Mouse (Mus musculus) gastrocnemius, postnatal 25 days (tissue): ENCODE data around the gene Mark1. TPM values are rescaled to one million over a fixed set of nuclear protein-coding genes. Genes with fewer than 3 reads are reported as not detected.

Experiments used
- DNase-seq: peaks from one replicate; pipeline ENCODE4 v3.0.0; 2022
- total RNA-seq, 2 experiments: library from RNA; stranded (reverse); gene quantifications; 1 replicate in 1 of 2; 2 replicates in 1 of 2; pipeline ENCODE4 v1.2.3; 2021

Gene Mark1
- total RNA-seq, 2 experiments from 2014 or later: 3.2 to 3.7 TPM

DNA sequence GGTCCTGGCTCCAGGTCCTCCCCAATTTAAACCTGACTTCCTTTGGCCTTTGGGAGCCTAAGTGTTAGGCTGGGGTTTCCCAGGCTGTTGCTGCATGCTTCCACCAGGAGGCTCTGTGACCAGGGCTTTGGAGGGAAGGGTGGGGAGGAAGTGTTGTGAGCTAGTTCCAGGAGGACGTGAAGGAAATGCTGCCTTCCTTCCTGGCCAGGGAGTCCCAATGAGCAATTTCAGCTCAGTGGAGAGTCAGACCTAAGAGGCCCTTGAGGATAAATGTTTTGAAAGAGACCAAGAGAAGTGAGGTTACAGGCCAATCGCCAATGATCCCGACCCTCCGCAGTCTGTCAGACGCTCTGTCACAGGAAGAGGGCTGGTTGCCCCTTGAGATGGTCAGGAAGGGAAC, 146.0 kb downstream of the Mark1 start:
- peak; percentile 74 for DNase-seq

- peak; percentile 80 for DNase-seq
Measured at GRCm38 (mm10) chr1:184851741-184852618, 147.4 kb downstream of the Mark1 start.

DNA sequence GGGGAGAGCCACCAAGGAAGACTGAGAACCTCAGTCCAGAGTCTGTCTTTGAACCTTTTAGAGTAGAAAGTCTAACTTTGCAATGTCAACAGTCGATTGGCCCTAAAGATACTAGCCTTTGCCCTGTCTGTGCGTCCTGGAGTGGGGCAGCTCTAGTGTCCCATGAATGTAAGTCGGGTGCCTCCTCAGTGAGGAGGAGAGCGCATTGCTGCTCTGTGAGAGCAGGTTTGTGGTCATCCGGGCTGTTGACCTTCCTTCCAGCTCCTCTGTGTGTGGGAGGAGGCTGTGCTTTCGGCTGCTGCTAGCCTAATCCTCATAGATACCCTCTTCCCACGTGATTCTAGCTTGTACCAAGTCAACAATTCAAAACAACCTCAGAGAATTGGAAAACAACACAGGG, 148.2 kb downstream of the Mark1 start:
- DNase-seq: no peak

GRCm38 (mm10) chr1:184846973-184847372, 152.4 kb downstream of the Mark1 start:
- no peak for DNase-seq

Other genes starting within 250 kb of the Mark1 start
- under 1 TPM in 1 of 2 experiments, not detected in 1; 0.38 TPM for gene Marc1, start 188.3 kb downstream of the Mark1 start, total RNA-seq
- 100 to 1,000 TPM; 122 to 125 TPM for gene Marc2, start 153.1 kb downstream of the Mark1 start, total RNA-seq
- 10 to 100 TPM; 10.9 to 18.7 TPM for gene C130074G19Rik, start 116.4 kb downstream of the Mark1 start, total RNA-seq
- 10 to 100 TPM; 15.8 to 16.3 TPM for gene Rab3gap2, start 204.5 kb upstream of the Mark1 start, total RNA-seq